22 mouse cellular contexts compared by ENCODE assay signal in the genomic region with DNA sequence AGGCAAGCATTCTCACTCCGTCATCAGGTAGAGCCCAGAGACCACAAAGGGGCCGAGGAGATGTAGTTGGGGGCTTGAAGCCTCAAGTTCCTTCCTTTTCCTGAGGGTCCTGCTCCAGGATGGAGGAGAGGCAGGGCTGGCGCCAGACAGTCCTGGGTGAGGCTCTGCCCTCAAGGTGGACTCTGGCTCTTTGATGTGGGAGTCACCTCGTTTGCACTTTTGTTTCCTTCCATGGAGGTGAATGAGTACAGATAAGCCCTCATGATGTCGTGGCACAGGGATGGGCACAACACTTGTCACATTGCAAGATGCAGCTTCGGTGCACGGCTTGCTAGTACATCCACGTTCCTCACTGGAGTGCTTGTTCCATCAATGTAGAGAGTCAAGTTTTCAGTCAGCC.
"Had no signal": no experiment of that assay in that cellular context is flagged by ENCODE, and none has a peak within 500 bp of the region (broad histone marks: within the 10 kb centered on the region; RNA-seq: fewer than 3 reads in every experiment).

No protein-coding gene starts in this region.

- H3K4me3 ChIP-seq: liver, embryonic 15.5 days; lung, embryonic 15.5 days; megakaryocyte, embryonic 14.5 days; midbrain, embryonic 13.5 days; midbrain, embryonic 15.5 days; myocyte; neural tube, embryonic 13.5 days; neural tube, embryonic 15.5 days; stomach, embryonic 15.5 days had no signal

- H3K4me2 ChIP-seq: liver, embryonic 15.5 days; lung, embryonic 15.5 days; midbrain, embryonic 11.5 days; midbrain, embryonic 13.5 days; midbrain, embryonic 15.5 days; neural tube, embryonic 13.5 days; neural tube, embryonic 15.5 days; stomach, embryonic 15.5 days had no signal

- ATAC-seq: liver, postnatal 0 days; lung, postnatal 0 days; midbrain, embryonic 13.5 days; midbrain, embryonic 15.5 days had no signal

- H3K9me3 ChIP-seq: liver, embryonic 15.5 days; lung, embryonic 15.5 days; midbrain, embryonic 13.5 days; midbrain, embryonic 15.5 days; neural tube, embryonic 13.5 days; neural tube, embryonic 15.5 days; stomach, embryonic 15.5 days had no signal

- H3K36me3 ChIP-seq: liver, embryonic 15.5 days; lung, embryonic 15.5 days; midbrain, embryonic 13.5 days; midbrain, embryonic 15.5 days; neural tube, embryonic 13.5 days; neural tube, embryonic 15.5 days; stomach, embryonic 15.5 days had no signal

- DNase-seq: liver, postnatal 0 days; lung, adult 2 months; lung, postnatal 14 days; lung, postnatal 36 days; retina, postnatal 1 day; right cerebral cortex, adult 18-20 months; right cerebral cortex, postnatal 25 days; right cerebral cortex, postnatal 4 days; thymus, adult 2 months; thymus, postnatal 25 days had no signal

- H3K27ac ChIP-seq: liver, embryonic 15.5 days; lung, embryonic 15.5 days; macrophage; midbrain, embryonic 13.5 days; midbrain, embryonic 15.5 days; neural tube, embryonic 13.5 days; neural tube, embryonic 15.5 days; stomach, embryonic 15.5 days had no signal

- H3K4me1 ChIP-seq: liver, embryonic 15.5 days; midbrain, embryonic 13.5 days; midbrain, embryonic 15.5 days; neural tube, embryonic 13.5 days; stomach, embryonic 15.5 days had no signal

- H3K27me3 ChIP-seq: liver, embryonic 15.5 days; lung, embryonic 15.5 days; midbrain, embryonic 13.5 days; midbrain, embryonic 15.5 days; neural tube, embryonic 13.5 days; neural tube, embryonic 15.5 days; stomach, embryonic 15.5 days had no signal

- H3K9ac ChIP-seq: liver, embryonic 15.5 days; liver, postnatal 0 days; lung, embryonic 15.5 days; midbrain, embryonic 13.5 days; midbrain, embryonic 15.5 days; neural tube, embryonic 13.5 days; neural tube, embryonic 15.5 days; stomach, embryonic 15.5 days had no signal
